Mouse (Mus musculus) adrenal gland, adult 8-10 months (tissue): Measurements from ENCODE around the gene Sbds. TPM values are rescaled to one million over a fixed set of nuclear protein-coding genes. Genes with fewer than 3 reads are reported as not detected.

Source experiments
- DNase-seq: peaks from one replicate; pipeline ENCODE4 v3.0.0; 2022
- total RNA-seq, 4 experiments: library from RNA; stranded (reverse); gene quantifications; 2 replicates each; pipeline ENCODE4 v1.2.4; 2022

The Sbds gene
- total RNA-seq, result 100 to 1,000 TPM; 101 to 115 (median 106) TPM

DNA sequence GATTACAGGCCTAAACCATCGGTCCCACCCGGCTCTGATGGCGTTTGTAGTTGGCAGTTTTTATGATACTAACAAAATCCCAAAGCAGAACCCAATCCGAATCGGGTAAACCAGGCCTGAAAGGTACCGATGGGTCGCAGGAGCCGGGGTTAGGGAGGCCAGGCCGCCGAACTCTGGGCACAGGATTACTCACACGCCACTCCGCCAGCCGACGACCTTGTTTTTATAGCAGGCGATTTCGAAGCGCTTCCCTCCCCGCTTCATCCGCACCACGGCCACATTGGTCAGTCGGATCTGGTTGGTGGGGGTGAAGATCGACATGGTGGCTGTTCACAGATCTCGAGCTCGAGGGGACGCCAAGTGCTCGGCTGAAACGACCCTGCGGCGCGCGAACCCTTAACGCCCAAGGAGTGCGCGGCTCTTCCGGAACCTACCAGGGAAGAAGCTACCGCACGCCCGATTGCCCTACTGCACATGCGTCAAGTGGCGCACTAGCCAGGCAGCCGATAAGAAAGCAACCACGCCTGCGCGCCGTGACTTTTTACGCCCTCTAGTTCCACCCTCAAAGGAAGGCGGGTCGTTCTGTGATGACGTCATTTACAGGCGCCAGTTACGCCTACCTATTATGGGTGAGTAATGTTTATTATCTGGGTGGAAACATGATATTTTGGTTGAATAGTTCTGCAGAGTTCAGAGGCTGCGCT, at the start of gene Sbds, which contains the start of gene Tyw1:
Gene Sbds, minus strand, starts transcription at position 514 of the 704 bp plus-strand sequence.
Gene Tyw1, plus strand, starts transcription at position 603 of the 704 bp plus-strand sequence.
- DNase-seq, result peak; percentile 98

DNA sequence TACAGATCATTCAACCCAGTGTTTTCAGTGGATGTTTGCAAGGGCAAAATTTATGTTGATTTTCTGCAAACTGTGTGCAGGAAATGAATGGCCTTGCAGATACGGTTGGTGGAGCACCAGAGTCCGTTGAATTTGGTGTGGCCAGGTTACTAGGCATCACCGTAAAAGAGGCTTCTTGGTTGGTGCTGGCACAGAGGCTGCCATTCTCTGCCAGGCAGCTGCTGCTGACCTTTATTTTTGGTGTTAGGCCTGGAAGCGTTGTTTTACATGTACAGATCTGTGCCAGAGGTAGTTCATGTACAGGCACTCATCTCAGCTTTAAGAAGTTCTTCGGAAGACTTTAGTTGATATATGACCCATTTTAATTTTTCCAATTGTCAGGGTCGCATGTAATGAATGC, 48.3 kb upstream of the Sbds start:
- DNase-seq, result no peak

DNA sequence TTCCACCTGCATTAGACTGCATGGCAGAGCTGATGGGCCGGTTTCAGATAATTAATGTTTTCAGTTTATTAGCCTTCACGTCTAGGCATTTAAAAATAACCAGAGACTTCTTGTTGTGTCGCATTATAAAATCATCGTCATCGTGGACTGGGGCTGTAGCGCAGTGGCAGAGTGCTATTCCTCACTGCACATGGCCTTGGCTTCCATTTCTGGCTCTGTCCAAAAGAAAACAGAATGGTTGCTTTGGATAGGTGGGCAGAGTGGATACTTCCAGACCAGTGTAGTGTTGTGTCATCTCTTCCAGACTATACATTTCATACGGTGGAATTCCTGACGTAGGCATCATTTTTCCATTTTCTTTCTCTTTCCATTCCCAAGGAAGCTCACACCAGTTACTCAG, 44.2 kb upstream of the Sbds start:
- DNase-seq, result no peak

DNA sequence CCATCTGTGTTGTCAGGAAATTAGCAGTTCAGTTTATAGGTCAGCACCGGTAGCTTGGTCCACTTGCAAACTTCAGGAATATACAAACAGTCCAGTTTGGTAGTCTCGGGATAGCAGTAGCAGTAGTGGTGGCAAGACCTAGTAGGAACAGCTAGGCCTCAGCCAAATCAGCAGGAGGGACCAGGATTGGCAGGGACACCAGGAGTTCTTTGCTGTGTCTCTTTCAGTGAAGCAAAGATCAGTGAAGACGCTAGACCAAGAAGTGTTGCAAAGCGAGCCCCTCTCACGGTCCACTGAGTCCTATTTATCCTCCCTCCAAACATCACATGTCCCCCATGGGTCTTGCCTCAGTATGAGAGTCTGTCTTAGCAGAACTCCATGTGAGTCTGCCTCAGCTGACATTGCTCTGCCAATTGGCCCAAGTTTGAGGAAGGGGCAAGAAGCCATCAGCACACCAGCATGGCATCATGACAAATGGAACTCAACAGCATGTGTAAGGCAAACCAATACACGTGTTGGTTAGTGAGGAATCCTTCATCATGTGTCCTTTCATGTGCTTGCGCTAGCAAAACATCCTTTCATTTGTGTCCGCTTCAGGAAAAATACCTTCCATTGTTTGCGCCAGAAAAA, 43.6 kb upstream of the Sbds start:
- DNase-seq, result no peak

DNA sequence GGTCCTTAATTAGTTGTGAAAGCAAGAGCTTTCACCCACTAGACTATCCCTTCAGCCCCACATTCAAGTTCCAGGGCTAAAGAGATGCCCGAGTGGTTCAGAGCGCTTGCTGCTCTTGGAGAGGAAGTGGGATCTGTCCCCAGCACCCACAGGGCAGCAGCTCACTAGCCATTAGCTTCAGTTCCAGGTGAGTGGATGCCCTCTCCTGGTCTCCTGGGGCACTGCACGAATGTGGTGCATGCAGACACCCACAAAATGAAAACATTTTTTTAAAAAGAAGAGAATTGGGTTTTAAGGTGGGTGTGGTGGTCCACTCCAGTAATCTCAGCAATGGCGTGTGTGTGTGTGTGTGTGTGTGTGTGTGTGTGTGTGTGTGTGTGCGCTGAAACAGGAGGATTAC, 40.7 kb upstream of the Sbds start:
- DNase-seq, result no peak

DNA sequence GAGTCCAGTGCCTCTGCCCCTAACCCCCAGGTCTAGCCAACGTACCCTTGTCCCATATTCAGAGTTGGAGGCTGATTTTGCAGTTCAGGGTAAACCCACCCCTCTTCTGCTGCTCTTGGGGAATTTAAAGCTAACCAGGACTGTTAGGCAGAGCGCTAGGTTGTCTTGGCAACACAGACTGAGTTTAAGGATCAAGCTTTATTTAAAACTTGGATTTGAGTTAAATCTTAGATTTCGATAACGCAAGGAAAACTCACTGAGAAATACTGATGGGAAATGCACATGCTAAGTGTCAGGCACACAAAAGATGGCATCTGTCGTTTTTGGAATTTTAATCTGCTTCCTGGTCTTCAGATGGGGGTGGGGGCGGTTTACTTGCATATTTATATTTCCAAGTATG, 39.3 kb upstream of the Sbds start:
- DNase-seq, result no peak

DNA sequence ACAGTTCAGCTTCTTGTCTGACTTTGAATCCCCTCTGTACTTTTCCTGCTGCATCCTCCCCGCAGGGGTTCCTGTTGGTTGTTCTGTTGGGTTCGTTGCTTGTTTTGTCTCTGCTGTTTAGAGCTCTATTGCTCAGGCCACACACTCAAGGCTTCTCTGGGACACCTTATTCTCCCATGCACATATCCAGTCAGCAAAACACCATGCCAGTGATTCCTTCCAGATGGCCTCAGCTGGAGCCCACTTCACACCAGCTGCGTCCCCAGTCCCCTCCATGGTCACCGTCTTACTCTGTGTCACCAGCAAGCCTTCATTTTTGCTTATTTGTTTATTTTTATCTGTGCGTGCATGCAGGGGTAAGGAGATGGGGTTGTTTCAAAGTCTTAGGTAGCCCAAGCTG, 38.6 kb upstream of the Sbds start:
- no peak for DNase-seq

DNA sequence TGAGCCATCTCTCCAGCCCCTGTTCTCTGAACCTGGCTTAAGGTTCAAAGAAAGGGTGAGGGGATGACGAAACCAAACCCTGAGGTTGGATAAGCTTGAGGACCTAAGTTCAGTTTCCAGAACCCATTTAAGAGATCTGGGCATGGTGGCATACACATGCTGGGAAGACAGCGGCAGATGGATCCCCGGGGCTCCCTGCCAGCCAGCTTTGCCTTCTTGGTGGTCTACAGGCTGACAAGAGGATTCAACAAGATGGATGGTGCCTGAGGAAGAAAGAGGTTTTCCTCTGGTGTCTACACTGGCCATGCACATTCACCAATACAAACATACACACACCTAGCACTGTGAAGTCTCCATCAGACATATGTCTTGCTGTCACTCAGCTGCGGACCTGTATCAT, 37.6 kb upstream of the Sbds start:
- no peak for DNase-seq

DNA sequence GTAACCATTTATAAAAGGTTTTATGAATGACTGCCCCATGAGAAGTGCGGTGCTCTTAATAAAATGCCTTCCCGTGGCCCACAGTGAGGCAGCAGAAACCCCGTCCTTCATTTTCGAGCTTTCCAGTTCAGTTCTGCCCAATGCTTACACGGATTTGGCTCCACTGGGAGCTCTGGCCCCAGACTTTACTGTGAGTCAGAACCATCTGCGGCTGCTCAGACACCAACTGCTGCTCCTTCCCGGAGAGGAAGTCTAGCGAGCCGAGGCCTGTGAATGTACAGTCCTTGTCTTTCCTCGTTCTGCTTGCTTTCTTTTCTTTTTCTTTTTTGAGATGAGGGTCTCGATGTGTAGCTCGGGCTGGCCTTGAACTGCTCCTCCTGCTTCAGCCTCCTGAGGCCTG, 35.4 kb upstream of the Sbds start:
- no peak for DNase-seq

DNA sequence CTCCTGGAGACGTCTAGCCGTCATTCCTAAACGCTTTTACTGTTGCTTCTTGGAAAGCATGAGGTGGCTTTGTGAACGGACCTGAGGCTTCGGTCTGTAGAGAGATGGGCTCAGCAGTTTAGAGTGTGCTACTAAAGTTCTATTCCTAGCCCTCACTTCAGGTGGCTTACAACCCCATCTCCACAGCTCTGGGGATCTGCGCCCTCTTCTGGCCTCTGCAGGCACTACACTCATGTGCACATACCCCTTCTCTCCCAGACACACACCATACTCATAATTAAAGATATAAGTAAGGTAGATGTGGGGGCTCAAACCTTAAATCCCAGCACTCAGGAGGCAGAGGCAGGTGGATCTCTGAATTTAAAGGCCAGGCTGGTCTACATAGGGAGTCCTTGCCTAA, 34.9 kb upstream of the Sbds start:
- DNase-seq, result no peak

DNA sequence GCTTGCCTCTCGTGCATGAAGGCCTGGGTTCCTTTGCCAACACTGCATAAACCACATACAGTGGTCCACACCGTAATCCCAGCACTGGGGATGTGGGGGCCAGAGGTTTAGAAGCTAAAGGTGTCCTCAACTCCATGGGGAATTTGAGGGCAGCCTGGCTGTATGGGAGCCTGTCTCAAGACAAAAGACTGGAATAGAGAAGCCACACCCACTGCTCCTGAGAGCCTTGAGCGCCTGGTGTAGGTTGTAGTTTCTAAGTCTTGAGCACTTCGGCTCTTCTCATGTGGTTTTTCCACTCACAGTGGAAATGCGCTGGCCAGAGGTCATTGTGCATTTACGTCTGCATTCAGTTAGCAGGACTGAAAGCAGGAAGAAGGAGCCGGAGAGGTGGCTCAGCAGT, 32.8 kb upstream of the Sbds start:
- DNase-seq, result no peak

DNA sequence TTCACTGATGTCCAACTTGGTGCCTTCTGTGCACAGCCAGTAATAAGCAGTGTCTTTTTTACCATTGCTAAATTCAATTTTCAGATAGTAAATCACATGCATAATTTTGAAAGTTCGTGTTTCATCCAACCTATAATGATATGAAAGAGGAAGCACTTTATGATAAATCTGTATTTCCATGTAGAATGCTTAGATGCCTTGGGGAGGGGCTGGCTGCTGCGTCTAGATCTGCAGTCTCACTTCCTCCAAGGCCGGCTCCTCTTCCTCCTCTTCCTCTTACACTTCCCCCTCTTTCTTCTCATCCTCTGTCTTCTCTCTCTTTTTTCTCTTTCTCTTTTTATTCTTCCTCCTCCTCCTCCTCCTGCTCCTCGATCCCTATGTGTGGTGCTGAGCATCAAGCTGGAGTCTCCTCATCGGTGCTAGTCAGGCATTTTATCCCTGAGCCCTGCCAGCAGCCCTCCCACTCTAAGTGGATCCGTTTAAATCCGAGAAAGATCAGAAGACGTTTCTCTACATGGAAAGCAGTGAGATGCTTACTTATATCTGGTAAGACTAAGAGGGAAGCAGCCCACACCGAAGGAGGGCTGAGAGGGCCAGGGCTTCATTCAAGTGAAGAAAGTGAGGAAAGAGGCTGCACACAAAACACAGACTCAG, 27.9 kb upstream of the Sbds start:
- no peak for DNase-seq

DNA sequence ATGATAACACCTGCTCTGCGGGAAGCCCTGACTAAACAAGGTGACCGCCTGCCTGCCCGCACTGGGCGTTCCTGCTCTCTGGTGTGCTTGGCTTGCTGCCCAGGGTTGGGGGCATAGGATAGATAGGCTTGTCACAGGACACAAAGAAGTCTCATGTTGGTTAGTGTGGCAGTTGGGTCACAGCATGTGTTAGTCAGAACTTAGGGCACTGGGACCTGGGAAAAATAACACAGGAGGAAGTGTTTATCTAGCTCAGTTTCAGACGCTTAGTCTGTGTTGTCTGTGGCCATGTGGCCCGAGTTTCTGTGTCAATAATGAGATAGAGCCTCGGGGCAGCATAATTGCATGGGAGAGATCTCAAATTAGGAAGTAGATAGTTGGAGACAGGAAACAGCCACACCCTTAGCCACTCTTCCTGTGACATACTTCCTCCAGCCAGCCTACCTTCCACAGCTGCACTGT, 22.7 kb upstream of the Sbds start:
- DNase-seq, result no peak

DNA sequence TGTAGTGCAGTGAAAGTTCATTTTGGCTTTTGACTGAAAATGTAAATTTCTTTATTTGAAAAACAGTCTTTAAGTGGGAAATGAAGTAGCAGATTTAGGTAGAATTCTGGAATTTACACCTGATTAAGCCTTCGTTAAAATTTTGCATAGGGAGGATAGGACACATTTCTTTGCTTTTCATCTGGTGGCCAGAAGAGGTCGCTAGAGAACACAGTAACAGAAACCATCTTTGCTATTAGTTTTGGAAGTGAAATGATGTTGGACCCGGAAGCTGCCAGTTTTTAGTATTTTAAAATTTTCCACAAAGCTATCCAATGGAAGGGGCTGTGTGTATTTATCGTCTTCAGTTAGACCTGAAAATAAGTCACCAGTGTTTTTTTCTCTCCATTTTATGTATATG, 20.2 kb upstream of the Sbds start:
- no peak for DNase-seq

DNA sequence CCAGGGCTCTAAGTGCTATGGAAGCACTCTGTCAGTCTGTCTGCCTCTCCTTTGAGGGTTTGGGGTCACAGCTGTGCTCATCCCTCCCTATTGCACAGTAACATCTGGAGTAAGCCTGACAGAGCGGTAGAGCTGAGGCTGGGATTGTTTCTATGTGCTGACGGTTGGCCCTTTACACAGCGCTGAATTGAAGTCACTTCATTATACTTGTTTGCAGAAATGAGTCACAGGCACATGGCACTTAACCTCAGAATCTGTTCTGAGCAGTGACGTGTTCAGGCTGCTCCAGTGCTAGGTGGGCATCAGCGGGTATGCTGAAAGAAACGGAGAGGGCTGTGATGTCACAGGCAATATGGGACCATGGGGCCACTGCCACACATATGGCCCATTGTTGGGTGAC, 17.7 kb upstream of the Sbds start:
- no peak for DNase-seq

DNA sequence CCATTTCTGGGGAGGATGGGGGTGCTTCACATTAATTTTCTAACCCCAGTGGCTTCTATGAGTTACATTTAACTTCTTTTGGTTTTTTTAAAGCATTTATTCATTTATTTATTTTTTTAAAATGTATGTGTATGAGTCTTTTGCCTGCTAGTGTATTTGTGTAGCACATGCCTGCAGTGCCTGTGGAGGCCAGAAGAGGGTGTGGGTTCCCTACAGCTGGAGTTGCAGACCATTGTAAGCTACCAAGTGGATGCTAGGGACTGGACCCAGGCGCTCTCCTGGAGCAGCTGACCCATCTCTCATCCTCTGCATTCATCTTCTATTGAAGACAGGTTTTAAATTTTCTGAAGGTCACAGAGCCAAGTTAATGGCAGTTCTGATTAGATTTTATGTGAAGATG, 17.0 kb upstream of the Sbds start:
- no peak for DNase-seq

DNA sequence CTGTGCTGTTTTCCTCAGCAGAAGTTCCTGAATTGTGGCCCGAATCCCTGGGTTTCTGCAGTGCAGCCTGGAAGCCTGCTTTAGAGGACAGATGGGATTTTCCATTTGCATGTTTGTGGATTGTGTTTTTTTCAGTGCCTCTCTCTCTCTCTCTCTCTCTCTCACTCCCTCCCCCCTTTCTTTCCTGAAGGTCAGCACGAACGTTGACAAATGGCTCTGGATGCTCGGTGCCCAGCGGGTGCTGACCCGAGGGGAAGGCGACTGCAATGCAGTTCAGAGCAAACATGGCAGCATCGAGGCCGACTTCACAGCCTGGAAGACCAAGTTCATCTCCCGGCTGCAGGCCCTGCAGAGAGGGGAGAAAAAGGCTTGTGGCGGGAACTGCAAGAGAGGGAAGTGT, 13.6 kb upstream of the Sbds start:
- DNase-seq, result peak; percentile 63

DNA sequence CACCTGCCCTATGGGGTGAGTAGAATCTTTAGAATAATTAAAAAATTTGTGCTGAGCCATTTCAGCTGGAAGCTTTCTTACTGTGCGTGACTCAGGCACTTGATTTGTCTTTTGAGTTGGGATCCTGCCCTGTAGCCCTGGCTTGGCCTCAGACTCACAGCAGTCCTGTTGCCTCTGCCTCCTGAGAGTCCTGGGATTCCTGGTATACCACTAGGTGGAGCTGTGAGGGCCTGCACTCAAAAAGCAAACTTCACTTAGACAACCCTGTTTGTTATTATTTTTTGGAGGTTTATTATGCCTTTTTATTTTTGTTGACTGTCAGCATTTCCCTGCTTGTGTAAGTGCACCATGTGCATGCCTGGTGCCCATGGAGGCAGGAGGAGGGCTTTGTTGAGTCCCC, 12.0 kb upstream of the Sbds start:
- DNase-seq, result no peak

DNA sequence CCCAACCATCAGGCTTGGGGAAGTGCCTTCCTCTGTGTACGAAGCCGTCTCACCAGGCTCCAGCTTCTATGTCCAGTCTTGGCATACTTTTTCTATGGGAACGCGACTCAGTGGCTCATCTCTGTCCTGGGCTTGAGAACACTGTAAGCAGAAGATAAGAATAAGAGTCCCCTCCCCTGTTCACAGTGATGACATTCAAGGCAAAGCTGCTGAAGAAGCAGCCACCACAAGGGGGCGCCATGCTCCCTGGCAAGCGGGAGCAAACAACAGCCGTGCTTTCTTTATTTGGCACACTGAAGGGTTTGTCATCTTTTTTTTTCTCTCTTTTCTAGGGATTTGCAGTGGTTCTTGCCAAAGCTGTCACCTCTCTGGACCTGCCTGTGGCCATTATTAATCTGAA, 11.3 kb upstream of the Sbds start:
- DNase-seq, result no peak

DNA sequence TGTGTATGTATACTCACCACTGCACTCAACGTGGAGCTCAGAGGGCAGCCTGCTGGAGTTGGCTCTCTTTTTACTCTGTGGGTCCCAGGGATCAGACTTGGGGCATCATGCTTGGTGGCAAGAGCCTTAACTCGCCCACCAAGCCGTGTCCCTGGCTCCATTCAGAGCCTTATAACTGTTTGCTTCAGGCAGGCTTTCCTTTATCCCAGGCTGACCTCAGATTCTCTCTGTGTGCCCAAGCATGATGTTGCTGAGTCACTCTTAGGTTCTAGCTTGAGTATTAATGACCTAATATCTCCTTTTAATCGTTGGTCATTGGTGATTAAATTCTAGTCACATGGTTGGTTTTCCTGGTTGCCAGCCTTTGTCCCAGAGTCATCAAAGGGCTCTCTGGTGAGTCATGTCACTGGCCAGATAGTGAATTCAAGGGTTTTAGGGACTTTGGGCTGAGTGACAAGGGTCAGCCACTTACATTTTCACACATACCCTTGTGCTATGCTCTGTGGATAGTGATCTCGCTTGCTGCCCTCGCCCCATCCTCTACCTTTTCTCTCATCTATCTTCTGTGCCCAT, 9.2 kb upstream of the Sbds start:
- DNase-seq, result no peak

DNA sequence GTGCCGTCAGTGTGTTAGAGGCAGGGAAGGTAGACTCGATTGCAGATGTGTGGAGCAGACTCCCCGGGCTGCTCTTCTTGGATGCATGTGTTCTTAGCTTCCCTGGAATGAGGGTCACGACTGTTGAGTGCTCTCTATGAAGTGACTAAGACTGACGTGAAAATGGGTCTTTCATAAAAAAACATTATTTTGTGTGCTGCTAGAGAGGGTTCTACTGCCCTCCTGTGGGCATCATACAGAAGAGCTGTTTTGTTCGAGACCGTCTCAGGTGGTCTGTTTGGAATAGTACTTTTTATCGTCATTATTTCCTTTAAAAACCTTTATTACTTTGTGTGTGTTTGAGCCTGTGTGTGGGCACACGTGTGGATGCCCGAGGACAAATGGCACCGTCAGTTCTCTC, 8.1 kb upstream of the Sbds start:
- no peak for DNase-seq

DNA sequence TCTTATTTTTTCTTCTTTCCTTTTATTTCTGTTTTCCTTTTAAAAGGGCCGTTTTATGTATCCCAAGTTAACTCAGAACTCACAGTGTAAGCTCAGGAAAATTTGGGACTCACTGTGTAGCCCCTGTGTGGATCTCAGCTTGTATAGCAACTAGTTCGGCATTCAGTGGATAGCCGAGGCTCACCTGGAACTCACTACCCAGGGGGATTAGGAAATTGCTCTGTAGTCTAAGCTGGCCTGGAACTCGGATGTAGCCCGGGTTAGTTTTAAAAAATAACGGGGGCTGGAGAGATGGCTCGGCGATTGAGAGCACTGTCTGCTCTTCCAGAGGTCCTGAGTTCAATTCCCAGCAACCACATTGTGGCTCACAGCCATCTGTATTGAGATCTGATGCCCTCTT, 2.0 kb upstream of the Sbds start:
- no peak for DNase-seq

DNA sequence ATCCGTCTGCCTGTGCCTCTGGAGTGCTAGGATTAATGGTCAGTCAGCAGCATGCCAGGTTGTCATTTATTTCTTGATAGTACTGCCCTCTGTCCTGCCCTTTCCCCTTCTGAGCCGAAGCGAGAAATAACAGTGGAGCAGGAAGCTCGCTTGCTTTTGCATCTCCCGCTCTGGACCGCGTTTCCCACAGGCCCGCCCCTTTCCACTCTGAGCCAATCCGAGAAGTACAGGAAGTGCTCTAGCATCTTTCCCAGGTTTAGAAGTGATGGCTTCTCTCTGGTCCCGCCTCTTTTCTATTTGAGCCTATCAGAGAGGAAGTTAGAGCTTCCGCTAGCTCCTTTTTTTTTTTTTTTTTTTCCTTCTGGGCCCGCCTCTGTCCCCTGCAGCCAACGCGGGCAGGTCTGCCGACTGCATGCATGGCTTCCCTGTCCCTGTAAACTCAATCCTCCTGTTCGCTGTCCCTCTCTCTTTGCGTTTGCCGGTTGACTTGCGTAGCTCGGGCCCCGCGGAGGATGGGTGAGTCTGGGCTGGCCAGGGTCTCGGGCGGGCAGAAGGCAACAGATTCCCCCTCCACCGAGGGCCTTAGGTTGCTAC, 1.4 kb upstream of the Sbds start:
- DNase-seq, result peak; percentile 95
